Mouse (Mus musculus) liver, embryonic 13.5 days (tissue): Measurements from ENCODE around the gene Creb3l4. TPM values are rescaled to one million over a fixed set of nuclear protein-coding genes. Genes with fewer than 3 reads are reported as not detected.

Source experiments
- ATAC-seq: fragments of 200-750 bp; cut with Nextera tagmentation; 2 replicates; pipeline ENCODE4 v1.8.0; 2017; ENCODE audit warnings: low read depth, mild to moderate bottlenecking, moderate number of reproducible peaks, moderate library complexity
- DNase-seq: peaks from one replicate; pipeline ENCODE4 v3.0.0; 2022
- H3K27ac ChIP-seq: fragments of 300-500 bp; sonication (generic); 2 replicates; pipeline ENCODE4 v1.5.1; 2015; ENCODE audit warnings: moderate library complexity, mild to moderate bottlenecking, inconsistent platforms
- H3K27me3 ChIP-seq: fragments of 300-500 bp; sonication (generic); 2 replicates; pipeline ENCODE4 v1.6.1; 2015; ENCODE audit warnings: mild to moderate bottlenecking, inconsistent platforms
- H3K36me3 ChIP-seq: fragments of 300-500 bp; sonication (generic); 2 replicates; pipeline ENCODE4 v1.6.1; 2015; ENCODE audit warnings: mild to moderate bottlenecking, inconsistent platforms
- H3K4me1 ChIP-seq: fragments of 300-500 bp; sonication (generic); replicated peaks from 2 replicates; pipeline ENCODE4 v1.6.1; 2015; ENCODE audit warnings: inconsistent platforms
- H3K4me2 ChIP-seq: fragments of 300-500 bp; sonication (generic); 2 replicates; pipeline ENCODE4 v1.6.1; 2015; ENCODE audit warnings: inconsistent platforms, mild to moderate bottlenecking, moderate library complexity
- H3K4me3 ChIP-seq: fragments of 300-500 bp; sonication (generic); replicated peaks from 2 replicates; pipeline ENCODE4 v1.5.1; 2015; ENCODE audit warnings: mild to moderate bottlenecking, inconsistent platforms
- H3K9ac ChIP-seq: fragments of 300-500 bp; sonication (generic); 2 replicates; pipeline ENCODE4 v1.6.1; 2015; ENCODE audit warnings: mild to moderate bottlenecking, inconsistent platforms
- H3K9me3 ChIP-seq: fragments of 300-500 bp; sonication (generic); replicated peaks from 2 replicates; pipeline ENCODE4 v1.6.1; 2016; ENCODE audit warnings: inconsistent platforms
- WGBS: fragments of 180-500 bp; shearing (Covaris S2); methylation state at CpG from one replicate; pipeline ENCODE4 v1.1.7; 2015; ENCODE audit not compliant: insufficient replicate concordance; 5-methylcytosine and 5-hydroxymethylcytosine counted together
- polyA plus RNA-seq: library from polyadenylated mRNA; unstranded; fragments of >200 nt; fragmentation: Nextera tagmentation; extraction: Ambion mirVana; gene quantifications from 2 replicates; pipeline ENCODE4 v1.2.1, GENCODE M21; 2015

Creb3l4 gene
- polyA plus RNA-seq, 1 experiment from 2014 or later, result 0.41 TPM

DNA sequence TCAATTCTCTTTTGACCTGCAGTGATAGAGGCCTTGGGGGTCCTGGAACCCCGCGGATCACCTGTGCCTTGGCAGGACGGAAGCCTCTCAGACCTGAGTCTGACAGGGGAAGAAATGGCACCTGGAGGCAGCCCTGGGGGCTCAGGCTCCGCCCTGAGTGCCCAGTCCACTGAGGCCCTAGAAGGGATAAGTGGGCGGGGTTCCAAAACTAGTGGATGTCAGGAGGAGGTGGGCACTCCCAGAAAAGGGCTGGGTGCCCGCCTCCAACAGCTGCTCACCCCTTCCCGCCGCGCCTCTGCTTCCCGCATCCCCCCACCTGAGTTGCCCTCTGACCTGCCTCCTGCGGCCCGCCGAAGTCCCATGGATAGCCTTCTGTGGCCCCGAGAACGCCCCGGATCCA is 33.5 kb upstream of the Creb3l4 start:
- DNase-seq (no peak), ATAC-seq (no peak)
- Histone ChIP-seq H3K4me2 (no peak overlapping the region), H3K27ac (no peak overlapping the region), H3K4me1 (0 out of 2 replicates have a peak, but pooled peaks cover 4% of the 10 kb centered on the region), H3K4me3 (no peak overlapping the region), H3K9me3 (no peaks in the 10 kb centered on the region), H3K27me3 (no peaks in the 10 kb centered on the region), H3K36me3 (peaks cover 59% of the 10 kb centered on the region), H3K9ac (no peak overlapping the region)
- WGBS, result 80% methylated on average over 16 of the region's 16 CpGs

- peaks cover 59% of the 10 kb centered on the region for H3K36me3 ChIP-seq
Observed at GRCm38 (mm10) chr3:90275286-90275685, 32.0 kb upstream of the Creb3l4 start.

GRCm38 (mm10) chr3:90273855-90274254 is 30.5 kb upstream of the Creb3l4 start:
- WGBS, result 87% methylated on average over 22 of the region's 22 CpGs
- Histone ChIP-seq H3K36me3 (peaks cover 50% of the 10 kb centered on the region), H3K27ac (no peak overlapping the region), H3K4me2 (no peak overlapping the region), H3K9ac (no peak overlapping the region), H3K4me1 (peaks cover 9% of the 10 kb centered on the region), H3K4me3 (no peak overlapping the region), H3K27me3 (no peaks in the 10 kb centered on the region), H3K9me3 (no peaks in the 10 kb centered on the region)
- ATAC-seq (no peak), DNase-seq (no peak)

More at GRCm38 (mm10) chr3:90275286-90275685, 32.0 kb upstream of the Creb3l4 start:
- Histone ChIP-seq H3K4me3 (no peak overlapping the region), H3K4me1 (0 out of 2 replicates have a peak, but pooled peaks cover 4% of the 10 kb centered on the region), H3K4me2 (no peak overlapping the region), H3K9me3 (no peaks in the 10 kb centered on the region), H3K9ac (no peak overlapping the region), H3K27ac (no peak overlapping the region), H3K27me3 (no peaks in the 10 kb centered on the region)
- DNase-seq (no peak), ATAC-seq (no peak)
- WGBS, result 82% methylated on average over 11 of the region's 11 CpGs

GRCm38 (mm10) chr3:90272170-90272569 is 28.9 kb upstream of the Creb3l4 start:
- H3K4me3 ChIP-seq, result no peak overlapping the region
- DNase-seq, result no peak
- ATAC-seq, result no peak
- H3K9me3 ChIP-seq, result no peaks in the 10 kb centered on the region
- H3K27ac ChIP-seq, result no peak overlapping the region
- H3K36me3 ChIP-seq, result peaks cover 44% of the 10 kb centered on the region
- H3K4me2 ChIP-seq, result no peak overlapping the region
- whole genome bisulfite sequencing, result 84% methylated on average over 9 of the region's 9 CpGs
- H3K4me1 ChIP-seq, result peaks cover 26% of the 10 kb centered on the region
- H3K27me3 ChIP-seq, result no peaks in the 10 kb centered on the region
- H3K9ac ChIP-seq, result no peak overlapping the region

DNA sequence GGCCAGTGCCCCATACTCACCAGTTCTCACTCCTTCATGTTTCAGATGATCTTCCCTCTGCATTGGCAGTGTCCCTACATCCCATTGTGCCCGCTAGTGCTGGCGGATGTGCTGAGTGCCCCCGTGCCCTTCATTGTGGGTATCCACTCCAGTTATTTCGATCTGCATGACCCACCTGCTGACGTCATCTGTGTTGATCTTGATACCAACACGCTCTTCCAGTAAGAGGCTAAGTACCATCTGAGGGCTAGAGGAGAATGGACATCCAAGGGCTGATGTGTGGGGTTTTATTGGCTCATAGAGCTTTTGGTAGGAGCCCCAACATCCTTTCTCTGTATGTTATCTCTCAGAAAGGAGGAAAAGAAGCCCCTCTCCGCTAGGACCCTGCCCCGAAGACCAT is 27.5 kb upstream of the Creb3l4 start:
- Histone ChIP-seq H3K9ac (no peak overlapping the region), H3K27me3 (no peaks in the 10 kb centered on the region), H3K36me3 (peaks cover 33% of the 10 kb centered on the region), H3K27ac (no peak overlapping the region), H3K4me2 (no peak overlapping the region), H3K4me3 (no peak overlapping the region), H3K9me3 (no peaks in the 10 kb centered on the region), H3K4me1 (peaks cover 35% of the 10 kb centered on the region)
- no peak for DNase-seq
- no peak for ATAC-seq
- 79% methylated on average over 8 of the region's 8 CpGs for WGBS

GRCm38 (mm10) chr3:90268971-90269370 is 25.7 kb upstream of the Creb3l4 start:
- Histone ChIP-seq H3K9me3 (no peaks in the 10 kb centered on the region), H3K36me3 (peaks cover 27% of the 10 kb centered on the region), H3K27ac (no peak overlapping the region), H3K4me3 (no peak overlapping the region), H3K4me2 (no peak overlapping the region), H3K4me1 (peaks cover 44% of the 10 kb centered on the region), H3K27me3 (no peaks in the 10 kb centered on the region), H3K9ac (no peak overlapping the region)
- ATAC-seq (no peak), DNase-seq (no peak)
- WGBS, result 83% methylated on average over 16 of the region's 16 CpGs

GRCm38 (mm10) chr3:90268190-90268589 is 24.9 kb upstream of the Creb3l4 start:
- no peak for ATAC-seq
- Histone ChIP-seq H3K4me3 (no peak overlapping the region), H3K36me3 (peaks cover 32% of the 10 kb centered on the region), H3K9ac (no peak overlapping the region), H3K4me2 (0 out of 2 replicates have a peak overlapping the region, but pooled peaks have one; percentile 8), H3K27me3 (no peaks in the 10 kb centered on the region), H3K4me1 (peaks cover 47% of the 10 kb centered on the region), H3K9me3 (no peaks in the 10 kb centered on the region), H3K27ac (no peak overlapping the region)
- WGBS, result 90% methylated on average over 11 of the region's 11 CpGs
- no peak for DNase-seq

- Histone ChIP-seq H3K27ac (peak overlapping the region; percentile 93), H3K36me3 (peaks cover 34% of the 10 kb centered on the region)
Observed at GRCm38 (mm10) chr3:90266901-90267775, 23.8 kb upstream of the Creb3l4 start.

DNA sequence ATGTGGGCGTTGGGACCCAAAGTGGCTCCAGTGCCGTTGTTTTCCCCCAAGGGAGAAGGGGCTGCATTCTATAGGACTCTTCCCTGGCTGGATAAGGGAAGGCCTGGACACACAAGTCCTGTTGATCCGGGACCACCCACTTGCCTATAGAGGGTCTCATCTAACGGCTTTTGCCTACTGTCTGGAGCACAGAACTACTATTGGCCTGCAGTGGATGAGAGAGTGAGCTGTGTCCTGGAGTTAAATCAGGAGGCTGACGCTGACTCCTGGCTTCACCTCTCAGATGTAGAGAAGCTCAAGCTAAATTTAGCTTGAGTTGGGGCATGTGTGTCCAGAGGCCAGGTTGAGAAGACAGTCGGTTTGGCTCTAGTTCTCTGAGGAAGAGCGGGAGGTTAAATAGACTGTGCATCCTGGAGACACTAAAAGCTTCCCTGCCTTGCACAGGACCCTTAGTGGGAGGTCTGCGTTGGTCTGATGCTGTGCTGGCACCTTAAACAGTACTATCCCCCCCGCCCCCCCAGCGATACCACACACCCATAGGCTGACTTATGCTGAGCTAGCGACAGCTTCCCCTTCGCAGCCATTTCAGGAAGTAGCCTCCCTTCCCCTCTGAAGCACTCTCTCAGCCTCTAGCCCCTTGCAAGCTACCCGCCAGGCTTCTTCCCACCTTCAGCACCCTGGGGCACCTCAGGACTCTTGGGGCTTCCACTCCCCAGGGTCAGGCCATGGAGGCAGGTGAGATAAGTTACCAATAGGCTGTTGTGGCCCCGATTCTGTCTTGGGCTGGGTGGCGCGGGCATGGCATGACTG is 22.8 kb upstream of the Creb3l4 start:
- WGBS, result 7% methylated on average over 16 of the region's 16 CpGs
- ATAC-seq (peak; percentile 5; the same call in 1 of the 2 replicates), DNase-seq (peak; percentile 23)
- H3K36me3 ChIP-seq, result peaks cover 44% of the 10 kb centered on the region
- H3K4me2 ChIP-seq, result peak overlapping the region; percentile 95
- peak overlapping the region; percentile 93 for H3K27ac ChIP-seq
- H3K9me3 ChIP-seq, result no peaks in the 10 kb centered on the region
- no peaks in the 10 kb centered on the region for H3K27me3 ChIP-seq
- H3K4me1 ChIP-seq, result peaks cover 47% of the 10 kb centered on the region
- H3K4me3 ChIP-seq, result peak overlapping the region; percentile 82
- H3K9ac ChIP-seq, result peak overlapping the region; percentile 91

More at GRCm38 (mm10) chr3:90266901-90267775, 23.8 kb upstream of the Creb3l4 start:
- Histone ChIP-seq H3K27me3 (no peaks in the 10 kb centered on the region), H3K4me2 (peak overlapping the region; percentile 95), H3K4me1 (peaks cover 47% of the 10 kb centered on the region), H3K9ac (peak overlapping the region; percentile 91), H3K4me3 (peak overlapping the region; percentile 82), H3K9me3 (no peaks in the 10 kb centered on the region)
- DNase-seq, result no peak
- ATAC-seq, result no peak
- WGBS, result 81% methylated on average over 20 of the region's 20 CpGs

DNA sequence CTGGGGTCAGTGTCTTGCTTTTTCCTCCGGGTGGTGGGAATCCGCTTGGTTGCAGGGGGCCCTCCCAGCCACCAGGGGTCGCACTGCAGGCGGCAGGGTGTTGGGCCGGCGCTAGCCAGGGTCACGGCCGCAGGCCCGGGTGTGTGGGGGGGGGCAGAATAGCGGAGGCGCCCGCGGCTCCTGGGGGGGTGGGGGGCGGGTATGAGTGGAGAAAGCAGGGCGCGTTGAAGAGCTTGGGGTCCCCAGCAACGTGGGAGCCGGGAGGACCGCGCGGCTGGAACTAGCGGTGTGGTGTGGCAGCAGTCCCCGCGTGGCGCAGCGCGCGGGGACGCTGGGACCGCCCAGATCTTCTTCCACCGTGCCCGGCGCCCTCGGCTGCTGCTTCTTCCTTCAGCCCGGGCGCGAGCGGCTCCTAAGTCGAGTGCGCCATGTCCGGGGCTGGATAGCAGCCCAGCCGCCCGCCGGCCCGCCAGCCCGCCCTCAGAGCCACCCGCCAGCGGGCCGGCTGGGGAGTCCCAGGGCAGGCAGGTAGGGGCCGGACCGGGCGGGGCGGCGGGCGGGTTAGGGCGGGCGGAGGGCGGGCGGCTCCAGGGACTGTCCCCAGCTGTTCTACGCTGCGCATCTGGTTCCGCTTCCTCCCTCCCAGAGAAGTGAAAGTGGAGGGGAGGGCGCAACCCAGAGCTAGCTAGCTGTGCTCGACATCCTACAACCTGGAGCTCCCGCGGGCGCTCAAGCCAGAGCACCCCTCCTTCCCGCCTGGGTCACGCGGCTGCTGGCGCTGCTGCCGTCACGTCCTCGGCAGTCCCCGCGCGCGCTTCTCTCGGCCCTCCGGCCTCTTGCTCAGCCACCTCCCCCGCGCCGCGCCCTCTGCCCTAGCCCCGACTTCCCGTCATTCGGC is 22.0 kb upstream of the Creb3l4 start, which contains the start of gene Dennd4b:
Gene Dennd4b (plus strand): TSS at position 152 of the 898 bp plus-strand sequence.
- WGBS, result under 1% methylated on average over 87 of the region's 87 CpGs
- peak; percentile 92 for ATAC-seq
- H3K27me3 ChIP-seq, result no peaks in the 10 kb centered on the region

More for the DNA sequence above, 22.0 kb upstream of the Creb3l4 start, which contains the start of gene Dennd4b:
- H3K9ac ChIP-seq, result peak within 1 kb of the TSS; percentile 91
- H3K36me3 ChIP-seq, result peaks cover 46% of the 10 kb centered on the region
- H3K27ac ChIP-seq, result peak within 1 kb of the TSS; percentile 93
- H3K4me1 ChIP-seq, result peaks cover 47% of the 10 kb centered on the region
- H3K9me3 ChIP-seq, result no peaks in the 10 kb centered on the region
- DNase-seq, result peak; percentile 84
- peak within 1 kb of the TSS; percentile 95 for H3K4me2 ChIP-seq
- H3K4me3 ChIP-seq, result peak within 1 kb of the TSS; percentile 82
